Mouse (Mus musculus) spleen, adult 18-20 months (tissue): Measurements from ENCODE around the gene Ggact.
A peak's percentile ranks its signal among the peaks of the same experiment; 100 is the strongest.

Experiments used
- DNase-seq, 2 experiments: peaks; one replicate each; pipeline ENCODE4 v3.0.0; 2022; ENCODE audit warnings: mixed read lengths in 2 of 2

The Ggact gene

GRCm38 (mm10) chr14:122898550-122898949, 15.0 kb downstream of the Ggact start:
- no peak for DNase-seq

- DNase-seq: no peak
Observed at GRCm38 (mm10) chr14:122896106-122896505, 17.5 kb downstream of the Ggact start.

GRCm38 (mm10) chr14:122891470-122891968, 22.0 kb downstream of the Ggact start:
- no peak for DNase-seq

- no peak for DNase-seq
Observed at GRCm38 (mm10) chr14:122888480-122888872, 25.1 kb downstream of the Ggact start.

- no peak for DNase-seq
Observed at GRCm38 (mm10) chr14:122887702-122888479, 25.7 kb downstream of the Ggact start.

GRCm38 (mm10) chr14:122887278-122887677, 26.3 kb downstream of the Ggact start:
- no peak for DNase-seq

GRCm38 (mm10) chr14:122885893-122886292, 27.7 kb downstream of the Ggact start:
- no peak for DNase-seq

- no peak for DNase-seq
Observed at GRCm38 (mm10) chr14:122883821-122884584, 29.6 kb downstream of the Ggact start.

- no peak for DNase-seq
Observed at GRCm38 (mm10) chr14:122883410-122883806, 30.1 kb downstream of the Ggact start.

- no peak for DNase-seq
Observed at GRCm38 (mm10) chr14:122882795-122883409, 30.7 kb downstream of the Ggact start.

GRCm38 (mm10) chr14:122882201-122882639, 31.3 kb downstream of the Ggact start:
- DNase-seq: no peak

- no peak for DNase-seq
Observed at GRCm38 (mm10) chr14:122881699-122882098, 31.9 kb downstream of the Ggact start.

- DNase-seq: no peak
Observed at GRCm38 (mm10) chr14:122880291-122880690, 33.3 kb downstream of the Ggact start.

- no peak for DNase-seq
Observed at GRCm38 (mm10) chr14:122877787-122878186, 35.8 kb downstream of the Ggact start.

GRCm38 (mm10) chr14:122876723-122877122, 36.8 kb downstream of the Ggact start:
- DNase-seq: no peak

- DNase-seq: peak; percentile 36 to 51
Observed at GRCm38 (mm10) chr14:122876163-122876562, 37.4 kb downstream of the Ggact start.

- no peak for DNase-seq
Observed at GRCm38 (mm10) chr14:122875636-122876035, 37.9 kb downstream of the Ggact start.

- no peak for DNase-seq
Observed at GRCm38 (mm10) chr14:122875056-122875455, 38.5 kb downstream of the Ggact start.

GRCm38 (mm10) chr14:122872612-122873011, 40.9 kb downstream of the Ggact start:
- no peak for DNase-seq

GRCm38 (mm10) chr14:122871841-122872580, 41.5 kb downstream of the Ggact start:
- no peak for DNase-seq

GRCm38 (mm10) chr14:122869831-122870230, 43.7 kb downstream of the Ggact start:
- DNase-seq: no peak

- DNase-seq: no peak
Observed at GRCm38 (mm10) chr14:122867531-122868285, 45.8 kb downstream of the Ggact start.
